Mouse (Mus musculus) layer of hippocampus, postnatal 10 days (tissue): Measurements from ENCODE around the gene Bcl2l2. TPM values are rescaled to one million over a fixed set of nuclear protein-coding genes. Genes with fewer than 3 reads are reported as not detected.
A peak's percentile ranks its signal among the peaks of the same experiment; 100 is the strongest.

ENCODE experiments used
- DNase-seq, 2 experiments: peaks; one replicate each; pipeline ENCODE4 v3.0.0; 2021; ENCODE audit warnings: low spot score in 2 of 2
- long read RNA-seq: library from polyadenylated mRNA; stranded (forward); transcript quantifications from one replicate; pipeline ENCODE4 v2.0.0, GENCODE M21; 2023
- total RNA-seq, 2 experiments: library from RNA; stranded (reverse); gene quantifications; 2 replicates each; pipeline ENCODE4 v1.2.3; 2021

Bcl2l2 gene
- total RNA-seq, result 10 to 100 TPM; 68.8 to 72.1 TPM
- long read RNA-seq, result 0 reads

DNA sequence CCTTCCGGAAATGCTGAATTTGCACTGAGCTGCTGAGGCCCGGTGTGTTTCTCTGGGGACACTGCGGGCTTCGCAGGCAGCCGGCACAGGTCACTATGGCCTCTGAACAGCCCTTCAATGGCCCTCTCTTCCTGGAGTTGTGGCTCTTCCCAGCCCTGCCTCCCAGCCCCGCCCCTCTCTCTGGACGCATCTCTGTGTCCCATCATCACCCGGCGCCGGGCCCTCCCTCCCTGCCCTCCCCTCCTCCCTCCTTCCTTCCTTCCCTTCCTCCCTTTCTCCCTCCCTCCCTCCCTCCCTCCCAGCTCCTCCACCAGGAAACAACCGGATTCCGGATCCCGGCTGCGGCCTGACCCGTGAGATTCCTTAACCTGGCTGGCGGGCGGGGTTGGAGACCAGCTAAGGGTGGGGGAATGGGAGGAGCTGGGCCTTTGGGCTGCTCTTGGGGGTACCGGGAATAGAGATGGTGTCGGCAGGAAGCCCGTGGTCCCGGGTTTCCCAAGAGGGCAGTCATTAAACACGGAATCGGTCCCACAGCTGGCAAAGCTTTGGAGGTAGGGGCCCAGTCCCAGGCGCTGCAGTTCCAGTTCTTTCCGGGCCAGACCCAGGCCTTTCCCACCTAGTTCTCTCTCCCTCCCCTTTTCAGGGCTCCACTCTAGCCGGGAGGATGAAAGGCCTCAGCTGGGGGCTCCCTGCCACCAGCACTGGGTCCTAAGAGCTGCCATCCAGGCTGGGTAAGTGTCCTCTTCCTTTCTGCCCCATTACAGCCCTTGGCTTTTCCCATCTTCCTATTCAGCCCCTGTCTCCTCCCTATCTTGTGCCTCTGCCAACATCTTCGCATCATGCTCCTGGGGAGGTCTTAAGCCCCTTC lies at the start of gene Bcl2l2, which contains the start of gene Gm20521:
Gene Bcl2l2 (plus strand): TSS at position 224 of the 868 bp plus-strand sequence.
Gene Gm20521 (plus strand): TSS at position 288 of the 868 bp plus-strand sequence.
- peak; percentile 75 to 81 for DNase-seq

DNA sequence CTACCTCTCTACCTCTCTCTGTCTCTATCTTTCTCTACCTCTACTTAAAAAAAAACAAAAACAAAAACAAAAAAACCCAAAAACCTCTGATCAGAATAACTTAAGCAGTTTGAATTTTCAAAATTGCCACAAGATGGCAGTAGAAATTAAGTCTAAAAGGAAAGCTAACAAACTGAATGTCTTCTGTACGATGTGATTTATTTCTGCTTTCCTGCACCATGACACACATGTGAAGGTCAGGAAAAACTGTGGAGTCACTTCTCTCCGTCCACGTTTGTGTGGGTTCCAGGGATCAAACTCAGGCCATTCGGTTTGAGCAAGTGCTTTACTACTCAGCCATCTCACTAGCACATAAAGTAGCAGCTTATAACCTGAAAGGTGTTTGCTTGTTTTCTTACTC lies 39.7 kb upstream of the Bcl2l2 start:
- DNase-seq, result no peak

DNA sequence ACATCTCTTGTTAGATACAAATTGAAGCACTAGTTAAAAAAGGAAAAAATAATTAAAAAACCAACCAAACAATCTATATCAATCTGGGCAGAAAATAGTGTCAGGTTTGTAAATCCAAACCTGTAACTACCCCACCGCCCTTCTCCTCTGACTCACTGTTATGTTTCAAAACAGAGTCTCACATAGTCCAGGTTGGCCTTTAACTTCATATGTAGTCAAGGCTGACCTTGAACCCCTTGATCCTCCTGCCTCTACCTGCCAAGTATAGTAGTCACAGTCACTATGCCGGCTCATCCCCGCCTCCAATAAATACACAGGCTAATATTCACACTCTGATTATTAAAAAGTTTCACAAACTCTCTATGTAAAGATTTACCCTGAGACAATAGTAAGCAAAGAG lies 27.5 kb upstream of the Bcl2l2 start:
- no peak for DNase-seq

DNA sequence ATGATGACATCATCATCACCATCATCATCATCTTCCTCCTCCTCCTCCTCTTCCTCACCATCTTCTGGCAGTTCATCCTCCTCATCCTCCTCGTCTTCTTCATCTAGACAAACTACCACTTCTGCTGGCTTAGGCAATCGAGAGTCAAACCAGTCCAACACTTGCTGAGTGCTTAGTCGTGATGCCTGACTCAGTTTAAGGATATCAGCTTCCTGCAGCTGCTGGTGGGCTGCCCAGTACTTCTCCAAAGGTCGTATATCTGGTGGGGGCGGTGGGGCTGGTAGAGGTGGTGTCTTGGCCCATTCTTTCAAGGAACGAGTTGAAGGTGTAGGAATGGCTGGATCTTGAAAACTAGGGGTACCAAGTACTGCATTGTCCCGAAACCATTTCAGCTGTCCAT lies 26.5 kb upstream of the Bcl2l2 start:
- no peak for DNase-seq

DNA sequence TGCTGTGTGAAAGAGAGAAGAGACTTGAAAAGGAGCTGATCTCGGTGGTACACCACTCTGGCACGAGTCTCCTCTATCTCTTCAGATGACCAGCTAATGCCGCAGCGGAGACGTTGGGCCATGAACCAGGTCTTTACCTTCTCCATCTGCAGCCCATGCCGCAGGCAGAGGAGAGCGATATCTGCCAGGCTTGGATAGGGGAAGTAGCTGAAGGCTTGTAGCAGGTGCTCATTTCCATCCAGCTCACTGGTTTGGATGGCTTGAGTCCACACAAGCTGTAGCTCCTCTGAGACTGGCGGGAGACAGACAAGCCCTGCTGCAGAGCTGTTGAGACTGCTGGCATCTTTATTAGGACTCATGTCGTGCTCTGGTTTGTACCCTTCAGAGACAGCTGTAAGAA lies 25.3 kb upstream of the Bcl2l2 start:
- DNase-seq, result peak in 1 of 2 experiments; percentile 28

DNA sequence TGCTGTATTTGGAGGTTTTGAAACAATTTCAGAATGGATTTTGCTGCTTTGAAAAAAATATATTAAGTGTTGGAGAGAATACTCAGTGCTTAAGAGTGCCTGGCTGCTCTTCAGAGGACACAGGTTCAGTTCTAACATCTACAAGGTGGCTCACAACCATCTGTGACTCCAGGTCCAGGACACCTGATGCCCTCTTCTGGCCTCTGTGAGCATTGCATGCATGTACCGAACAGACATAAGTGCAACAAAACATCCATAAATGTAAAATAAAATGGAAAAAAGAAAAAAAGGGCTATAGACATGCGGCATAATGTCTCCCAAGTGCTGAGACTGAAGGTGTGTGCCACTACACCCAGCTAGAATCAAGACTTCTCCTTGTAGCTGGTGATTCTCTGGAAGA lies 22.7 kb upstream of the Bcl2l2 start:
- peak; percentile 62 to 70 for DNase-seq

DNA sequence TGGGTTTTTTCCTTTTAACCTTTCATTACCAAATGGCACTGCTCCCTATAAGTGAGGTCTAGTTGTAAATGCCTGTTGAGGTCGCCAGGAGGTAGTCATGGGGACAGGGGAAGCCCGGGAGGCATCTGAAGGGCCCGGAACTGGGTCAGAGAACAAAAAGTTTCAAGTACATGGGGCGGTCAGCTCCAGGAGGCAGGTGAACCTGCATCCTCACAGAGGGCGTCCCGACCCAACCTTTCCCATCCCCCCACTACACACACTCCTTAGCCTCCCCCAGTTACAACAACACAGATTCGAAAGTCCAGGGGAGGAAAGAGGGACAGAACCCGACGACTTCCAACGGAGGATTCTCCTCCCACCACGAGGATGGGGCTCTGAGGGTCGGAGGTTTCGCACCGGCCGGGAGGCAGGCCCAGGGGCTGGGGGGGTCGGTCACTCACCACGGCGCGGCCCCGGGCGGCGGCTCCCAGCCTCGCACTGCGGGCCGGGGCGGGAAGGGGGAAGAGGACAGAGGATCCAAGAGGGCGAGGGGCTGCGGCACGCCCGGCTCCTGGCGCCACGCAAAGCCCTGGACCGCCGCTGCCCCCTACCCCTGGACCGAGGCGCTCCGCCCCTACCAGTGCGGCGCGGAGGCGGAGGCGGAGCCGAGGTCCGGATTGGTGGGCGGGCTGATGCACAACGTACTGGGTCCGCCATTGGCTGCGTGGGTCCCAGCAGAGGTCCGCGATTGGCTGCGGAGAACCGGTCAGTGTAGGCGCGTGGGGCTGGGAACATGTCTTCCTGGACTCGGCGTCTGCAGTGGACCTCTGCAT lies 19.5 kb upstream of the Bcl2l2 start:
- DNase-seq, result peak; percentile 88 to 93

DNA sequence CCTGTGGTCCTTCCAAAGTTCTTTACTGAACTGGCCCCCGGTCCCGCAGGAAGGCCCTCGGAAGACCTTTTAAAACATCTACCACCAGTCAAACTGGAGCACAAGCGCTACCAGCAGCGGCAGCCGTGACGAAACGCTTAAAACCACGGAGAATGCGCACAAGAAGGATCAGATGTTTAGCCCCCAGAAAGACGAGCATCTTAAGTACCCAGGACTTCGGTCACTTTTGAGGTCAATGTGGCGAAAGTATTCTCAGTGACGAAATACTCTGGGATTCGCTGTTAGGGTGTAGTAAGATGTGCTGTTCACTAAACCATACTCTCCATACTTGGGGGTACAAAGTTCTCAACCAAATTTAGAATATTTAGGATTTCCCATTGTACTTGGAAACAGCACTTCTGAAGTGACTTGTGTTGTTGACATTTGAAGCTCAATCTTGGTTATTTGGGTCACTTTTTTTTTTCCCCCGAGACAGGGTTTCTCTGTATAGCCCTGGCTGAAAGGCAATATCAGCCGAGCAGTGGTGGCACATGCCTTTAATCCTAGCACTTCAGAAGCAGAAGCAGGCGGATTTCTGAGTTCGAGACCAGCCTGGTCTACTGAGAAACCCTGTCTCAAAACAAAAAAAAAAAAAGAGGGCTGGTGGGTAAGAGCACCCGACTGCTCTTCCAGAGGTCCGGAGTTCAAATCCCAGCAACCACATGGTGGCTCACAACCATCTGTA lies 18.7 kb upstream of the Bcl2l2 start:
- no peak for DNase-seq

DNA sequence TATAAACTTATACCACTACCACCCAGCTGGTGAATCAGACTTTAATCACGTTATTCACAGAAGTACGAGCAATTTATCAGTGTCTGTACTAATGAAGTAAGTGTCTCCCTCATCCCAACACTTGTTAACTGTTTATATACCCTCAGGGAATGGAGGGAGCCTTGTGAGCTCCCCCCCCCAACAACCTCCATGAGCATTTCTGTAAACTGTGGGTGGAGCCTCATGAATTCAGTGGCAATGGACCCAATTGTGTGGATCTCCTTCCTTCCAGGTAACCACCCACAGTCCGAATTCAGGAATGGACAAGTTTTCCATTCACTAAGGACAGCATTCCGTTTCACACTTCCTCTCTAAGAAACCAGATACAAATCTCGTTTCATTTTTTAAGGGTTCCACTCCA lies 17.6 kb upstream of the Bcl2l2 start:
- DNase-seq, result no peak

DNA sequence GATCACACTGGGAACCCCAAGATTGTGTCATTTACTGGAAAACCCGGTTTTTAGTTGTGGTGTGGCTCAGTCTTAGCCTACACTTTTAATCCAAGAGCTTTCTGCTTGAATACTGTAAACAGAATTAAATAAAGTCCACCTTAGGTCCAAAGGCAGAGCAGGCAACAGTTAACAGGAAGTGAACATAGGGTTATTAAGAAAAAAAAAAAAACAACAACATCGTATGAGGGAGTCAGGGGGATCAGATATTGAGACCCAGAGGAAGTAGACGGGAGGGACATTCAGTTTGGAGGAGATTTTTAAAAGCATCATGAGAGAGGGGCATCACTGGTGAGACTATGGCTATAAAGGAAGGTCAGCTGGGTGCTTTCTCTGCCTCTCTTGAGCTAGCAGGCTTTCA lies 16.9 kb upstream of the Bcl2l2 start:
- DNase-seq, result no peak

DNA sequence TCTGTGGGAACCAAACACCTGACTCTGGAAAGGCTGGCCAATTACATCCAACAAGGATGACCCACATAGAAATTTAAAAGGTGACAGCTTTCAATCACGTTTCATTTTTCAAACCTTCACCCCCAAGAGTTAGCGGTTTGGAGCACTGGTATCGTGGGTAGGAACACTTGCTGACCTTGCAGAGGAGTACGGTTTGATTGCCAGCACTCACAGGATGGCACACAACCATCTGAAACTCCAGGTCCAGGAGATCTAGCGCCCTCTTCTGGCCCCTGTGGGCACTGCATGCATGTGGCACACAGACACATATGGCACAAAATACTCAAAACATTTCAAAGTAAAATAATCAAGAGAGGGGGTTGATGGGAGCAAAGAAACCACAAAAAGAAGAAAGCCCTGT lies 16.2 kb upstream of the Bcl2l2 start:
- DNase-seq, result no peak

DNA sequence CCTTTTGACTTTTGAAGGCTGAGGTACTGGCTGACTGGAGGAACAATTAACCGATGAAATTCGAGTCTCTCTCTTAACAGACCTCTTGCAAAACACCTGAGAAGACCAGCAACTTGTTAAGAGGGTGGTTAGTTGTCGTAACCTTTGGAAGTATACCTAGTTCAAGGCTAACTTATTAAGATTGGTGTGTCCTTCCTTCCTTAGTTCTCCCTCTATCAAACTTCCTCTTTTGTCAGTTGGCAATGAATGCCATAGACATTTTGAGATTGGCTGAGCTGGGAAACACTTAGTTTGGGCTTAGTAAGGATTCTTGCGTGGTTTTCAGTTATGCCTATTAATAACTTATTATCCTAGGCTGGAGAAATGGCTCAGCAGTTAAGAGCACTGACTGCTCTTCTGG lies 15.2 kb upstream of the Bcl2l2 start:
- DNase-seq, result no peak

DNA sequence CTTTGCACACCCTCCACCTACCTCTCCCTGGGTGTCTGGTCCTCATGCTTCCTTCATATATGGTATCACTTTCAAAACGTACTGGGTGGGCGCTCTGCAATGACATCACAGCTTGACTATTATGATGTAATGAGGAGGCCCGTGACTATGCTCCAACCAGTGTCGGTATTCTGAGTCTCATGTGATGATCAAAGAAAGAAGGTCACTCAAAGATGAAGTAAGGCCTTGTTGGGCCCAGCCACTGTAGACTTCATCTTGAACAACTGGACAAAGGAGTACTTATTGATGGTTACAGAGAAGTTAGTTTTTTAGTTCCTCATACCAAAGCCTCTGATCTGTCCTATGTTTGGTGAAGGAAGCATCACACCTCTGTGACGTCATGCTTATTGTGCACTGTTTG lies 12.3 kb upstream of the Bcl2l2 start, which contains the start of gene Homez:
Gene Homez (minus strand): TSS at position 101 of the 400 bp plus-strand sequence.
- no peak for DNase-seq

DNA sequence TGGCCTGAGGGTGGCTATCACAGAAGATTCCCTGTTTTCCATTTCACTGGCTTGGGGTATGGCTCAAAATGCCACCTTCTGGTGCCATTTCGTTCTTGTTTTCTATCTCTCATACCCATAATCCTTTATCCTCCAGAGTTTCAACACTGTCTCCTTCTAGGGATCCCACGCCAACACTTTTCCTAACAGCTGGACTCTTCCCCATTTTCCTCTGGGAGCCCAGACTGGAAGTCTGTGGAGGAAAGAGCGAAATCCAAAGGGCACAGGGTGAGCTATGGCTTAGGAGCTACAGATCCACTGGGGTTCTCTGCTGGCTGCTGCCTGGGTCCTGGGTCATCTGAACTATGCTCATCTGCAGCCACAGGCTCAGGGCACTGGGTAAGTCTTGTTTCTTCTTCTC lies 9.0 kb upstream of the Bcl2l2 start:
- no peak for DNase-seq

DNA sequence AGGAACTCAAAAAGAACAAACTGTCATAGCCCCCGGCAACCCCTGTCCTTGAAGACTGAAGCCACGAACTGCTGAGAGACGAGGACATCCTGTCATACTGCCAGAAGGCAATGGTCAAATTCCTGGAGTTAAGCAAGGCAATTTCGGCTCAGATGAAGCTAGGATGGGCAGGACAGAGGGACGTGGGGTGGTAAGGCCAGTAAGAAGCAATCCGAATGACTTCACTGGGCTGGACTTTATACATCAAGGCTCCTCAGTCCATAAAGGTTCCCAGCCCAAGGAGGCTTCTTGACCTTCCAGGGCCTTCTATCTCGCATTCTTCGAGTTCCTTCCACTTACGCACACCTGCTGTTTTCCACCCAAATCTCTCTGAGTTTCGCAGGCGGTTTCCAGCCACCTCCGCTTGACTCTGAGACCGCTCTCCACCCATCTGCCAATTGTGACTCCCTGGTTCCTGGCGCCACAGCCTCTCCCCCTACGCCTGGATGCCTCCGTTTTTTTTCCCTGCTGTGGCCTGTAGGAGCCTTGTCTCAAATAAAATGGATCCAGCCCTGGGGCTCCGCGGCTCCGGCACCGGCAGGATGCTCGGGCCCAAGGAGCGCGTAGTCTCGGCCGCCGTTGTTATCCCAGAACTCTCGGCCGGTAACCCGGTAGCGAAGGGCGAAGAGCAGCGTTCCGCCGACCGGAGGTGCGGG lies 7.2 kb upstream of the Bcl2l2 start:
- DNase-seq, result no peak

DNA sequence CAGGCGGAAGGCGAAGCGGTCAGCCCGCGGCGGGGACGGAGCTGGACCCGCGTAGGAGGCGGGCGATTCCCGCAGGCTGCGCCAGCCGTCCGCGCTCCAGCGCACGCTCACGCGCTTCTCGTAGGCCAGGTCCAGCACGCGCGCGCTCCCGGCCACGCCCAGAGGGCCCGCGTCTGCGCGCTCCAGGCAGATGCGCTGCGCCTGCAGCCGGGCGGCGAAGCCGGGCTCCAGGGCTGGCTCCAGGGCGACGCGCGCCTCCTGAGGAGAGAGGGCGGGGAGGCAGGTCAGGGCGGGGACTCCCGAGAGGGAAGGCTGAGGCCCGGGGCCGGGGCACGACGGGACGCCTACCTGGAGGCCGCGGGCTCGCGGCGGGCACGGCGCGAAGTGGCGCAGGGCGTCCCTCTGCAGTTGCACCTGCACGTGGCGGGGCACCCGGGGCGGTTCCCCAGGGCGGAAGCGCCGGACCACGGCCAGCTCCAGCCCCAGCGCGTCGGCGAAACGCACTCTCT lies 6.6 kb upstream of the Bcl2l2 start:
- DNase-seq, result peak; percentile 85 to 92

DNA sequence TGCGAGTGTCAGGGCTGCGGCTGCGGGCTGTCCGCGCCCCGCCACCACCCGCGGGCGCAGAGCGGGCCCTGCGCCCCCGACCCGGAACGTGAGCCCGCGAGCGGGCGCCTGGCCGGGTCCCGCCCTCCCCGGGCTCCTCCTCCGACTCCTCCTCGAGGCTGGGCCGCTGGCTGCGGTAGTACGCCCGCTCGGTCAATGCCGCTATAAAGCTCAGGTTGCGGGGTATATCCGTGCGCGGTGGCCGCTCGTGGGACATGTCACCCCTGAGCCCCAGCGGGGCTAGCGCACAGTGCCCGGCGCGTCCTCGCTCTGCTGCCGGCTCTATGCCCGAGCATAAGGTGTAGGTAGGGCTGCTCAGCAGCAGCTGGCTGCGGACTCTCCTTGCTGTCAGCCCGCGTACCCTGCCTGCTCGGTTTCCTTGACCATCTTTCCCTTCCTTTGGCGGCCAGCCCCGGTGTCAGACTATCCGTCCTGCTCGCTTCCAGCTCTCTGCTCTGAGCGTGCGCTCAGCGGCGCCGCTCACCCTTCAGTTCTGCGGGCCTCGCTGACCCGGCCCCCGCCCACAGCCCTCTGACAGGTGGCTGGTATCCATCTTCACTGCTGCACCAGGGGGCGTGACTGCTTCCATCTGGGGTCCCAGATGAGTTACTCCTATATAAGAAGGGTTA lies 6.0 kb upstream of the Bcl2l2 start, which contains the start of gene Ppp1r3e:
Gene Ppp1r3e (minus strand): TSS at position 503 of the 668 bp plus-strand sequence.
- peak; percentile 58 to 75 for DNase-seq

DNA sequence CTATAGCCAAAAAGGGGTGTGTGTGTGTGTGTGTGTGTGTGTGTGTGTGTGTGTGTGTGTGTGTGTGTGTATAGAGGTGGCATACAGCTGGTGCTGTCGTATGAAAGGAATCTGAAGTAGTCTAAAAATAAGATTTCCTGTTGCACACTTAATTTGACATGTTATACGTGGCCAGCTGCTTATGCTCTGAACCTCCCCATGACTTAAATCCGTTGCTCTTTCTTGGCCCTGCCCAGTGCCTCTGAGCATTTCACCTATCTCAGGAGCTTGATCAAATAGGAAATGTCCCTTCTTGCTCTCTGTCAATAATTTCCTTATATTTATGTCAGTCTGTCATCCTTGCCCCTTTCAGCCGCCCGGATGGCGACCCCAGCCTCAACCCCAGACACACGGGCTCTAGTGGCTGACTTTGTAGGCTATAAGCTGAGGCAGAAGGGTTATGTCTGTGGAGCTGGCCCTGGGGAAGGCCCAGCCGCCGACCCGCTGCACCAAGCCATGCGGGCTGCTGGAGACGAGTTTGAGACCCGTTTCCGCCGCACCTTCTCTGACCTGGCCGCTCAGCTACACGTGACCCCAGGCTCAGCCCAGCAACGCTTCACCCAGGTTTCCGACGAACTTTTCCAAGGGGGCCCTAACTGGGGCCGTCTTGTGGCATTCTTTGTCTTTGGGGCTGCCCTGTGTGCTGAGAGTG lies 990 bp downstream of the Bcl2l2 start:
- no peak for DNase-seq

DNA sequence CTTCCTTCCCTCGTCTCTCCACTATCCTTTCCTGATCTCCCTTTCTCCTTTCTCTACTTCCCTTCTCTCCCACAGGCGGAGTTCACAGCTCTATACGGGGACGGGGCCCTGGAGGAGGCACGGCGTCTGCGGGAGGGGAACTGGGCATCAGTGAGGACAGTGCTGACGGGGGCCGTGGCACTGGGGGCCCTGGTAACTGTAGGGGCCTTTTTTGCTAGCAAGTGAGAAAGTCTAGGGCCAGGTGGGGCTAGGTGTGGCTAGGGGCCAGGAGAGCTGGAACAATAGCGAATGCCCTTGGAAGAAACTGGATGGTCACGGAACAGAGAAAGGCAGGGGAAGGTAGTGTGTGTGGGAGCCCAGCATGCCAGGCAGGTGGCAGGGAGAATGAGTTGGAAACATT lies 2.1 kb downstream of the Bcl2l2 start:
- DNase-seq, result no peak
